Mouse (Mus musculus) neural tube, embryonic 14.5 days (tissue): ENCODE measurements at regions not wholly inside any gene's neighbourhood (a gene's known extent, or its start where the extent isn't known, plus 50 kb on each side); places are given as distances from the start of the nearest gene placed in this dataset.
A peak's percentile ranks its signal among the peaks of the same experiment; 100 is the strongest.

ENCODE experiments used
- ATAC-seq: fragments of 200-750 bp; cut with Nextera tagmentation; 2 replicates; pipeline ENCODE4 v1.8.0; 2017; ENCODE audit warnings: low read depth, mild to moderate bottlenecking, moderate TSS enrichment, moderate library complexity
- H3K27ac ChIP-seq: fragments of 300-500 bp; sonication (generic); 2 replicates; pipeline ENCODE4 v1.5.1; 2014; ENCODE audit warnings: low read depth, mild to moderate bottlenecking, control low read depth, low read length, moderate library complexity, mixed read lengths
- H3K27me3 ChIP-seq: fragments of 300-500 bp; sonication (generic); 2 replicates; pipeline ENCODE4 v1.6.1; 2014; ENCODE audit warnings: low read length; ENCODE audit not compliant: control insufficient read depth, insufficient read depth
- H3K36me3 ChIP-seq: fragments of 300-500 bp; sonication (generic); 2 replicates; pipeline ENCODE4 v1.6.1; 2014; ENCODE audit warnings: low read length, mixed read lengths; ENCODE audit not compliant: control insufficient read depth, insufficient read depth
- H3K4me1 ChIP-seq: fragments of 300-500 bp; sonication (generic); 2 replicates; pipeline ENCODE4 v1.6.1; 2014; ENCODE audit warnings: low read length; ENCODE audit not compliant: control insufficient read depth, insufficient read depth
- H3K4me2 ChIP-seq: fragments of 300-500 bp; sonication (generic); 2 replicates; pipeline ENCODE4 v1.6.1; 2014; ENCODE audit warnings: mild to moderate bottlenecking, low read depth, low read length, control low read depth
- H3K4me3 ChIP-seq: fragments of 300-500 bp; sonication (generic); 2 replicates; pipeline ENCODE4 v1.5.1; 2014; ENCODE audit warnings: low read depth, low read length, control low read depth, mixed read lengths
- H3K9ac ChIP-seq: fragments of 300-500 bp; sonication (generic); replicated peaks from 2 replicates; pipeline ENCODE4 v1.6.1; 2014; ENCODE audit warnings: low read depth, mild to moderate bottlenecking, control low read depth, low read length, mixed read lengths
- H3K9me3 ChIP-seq: fragments of 300-500 bp; sonication (generic); 2 replicates; pipeline ENCODE4 v1.6.1; 2016; ENCODE audit warnings: low read length; ENCODE audit not compliant: control insufficient read depth
- WGBS: fragments of 180-500 bp; shearing (Covaris S2); extraction: QIAGEN DNeasy Blood & Tissue Kit; methylation state at CpG from one replicate; pipeline ENCODE4 v1.1.7; 2014; 5-methylcytosine and 5-hydroxymethylcytosine counted together

DNA sequence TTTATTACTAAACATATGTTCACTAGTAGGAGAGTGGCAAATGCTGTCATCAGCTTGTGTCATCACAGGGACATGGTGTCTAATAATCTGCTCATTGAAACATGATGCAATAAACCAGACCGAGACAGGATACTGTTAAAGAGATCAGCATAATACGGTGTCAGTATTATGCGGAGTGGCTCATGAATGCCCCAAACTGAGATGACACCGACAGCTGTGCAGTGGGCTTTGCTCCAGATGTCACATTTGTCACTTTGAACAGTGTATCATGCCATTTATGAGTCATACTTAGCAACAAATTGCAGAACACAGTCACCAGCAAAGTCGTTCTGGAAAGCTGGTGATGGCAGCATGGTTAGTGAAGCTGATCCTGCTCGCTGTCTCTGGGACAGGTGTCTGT, 527.2 kb downstream of the Triml1 start:
- ATAC-seq: peak; percentile 90
- 64% methylated on average over 6 of the region's 6 CpGs for WGBS

DNA sequence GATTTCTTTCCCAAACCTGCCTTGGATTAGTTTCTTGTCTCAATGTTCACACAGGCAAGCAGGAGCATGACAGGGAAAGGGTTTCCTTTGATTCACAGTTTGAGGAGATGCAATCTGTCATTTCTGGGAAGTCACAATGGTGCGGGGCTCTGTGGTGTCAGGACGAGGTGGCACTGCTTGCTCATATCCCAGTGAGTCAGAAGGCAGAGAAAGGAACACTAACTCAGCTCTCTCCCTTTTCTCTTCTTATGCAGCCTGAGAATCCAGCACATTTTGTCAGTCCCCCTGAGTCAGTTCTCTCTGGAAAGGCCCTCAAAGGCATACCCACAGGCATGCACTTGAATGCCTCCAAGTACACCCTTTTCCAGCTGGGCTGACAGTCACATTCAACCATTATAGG, 544.6 kb downstream of the Triml1 start:
- Histone ChIP-seq H3K4me2 (no peak overlapping the region), H3K9ac (no peak overlapping the region), H3K27me3 (no peaks in the 10 kb centered on the region), H3K9me3 (no peaks in the 10 kb centered on the region), H3K4me3 (no peak overlapping the region), H3K27ac (no peak overlapping the region), H3K4me1 (no peaks in the 10 kb centered on the region), H3K36me3 (no peaks in the 10 kb centered on the region)
- WGBS: 82% methylated on average over 2 of the region's 2 CpGs
- ATAC-seq: no peak

More for the DNA sequence above, 527.2 kb downstream of the Triml1 start:
- Histone ChIP-seq H3K4me2 (no peak overlapping the region), H3K9ac (no peak overlapping the region), H3K27ac (no peak overlapping the region), H3K9me3 (no peaks in the 10 kb centered on the region), H3K27me3 (no peaks in the 10 kb centered on the region), H3K4me1 (no peaks in the 10 kb centered on the region), H3K4me3 (no peak overlapping the region), H3K36me3 (no peaks in the 10 kb centered on the region)
